Mouse (Mus musculus): ENCODE results near the gene Catip. TPM values are rescaled to one million over a fixed set of nuclear protein-coding genes. Genes with fewer than 3 reads are reported as not detected.
A peak's percentile ranks its signal among the peaks of the same experiment; 100 is the strongest.
"Not testable (repeated sequence)": the region's sequence is repeated elsewhere in the genome, so short reads cannot be mapped to it uniquely, and the experiment has no call there.

Catip gene
- total RNA-seq, 2 experiments from 2014 or later: 0.10 to 0.20 TPM

DNA sequence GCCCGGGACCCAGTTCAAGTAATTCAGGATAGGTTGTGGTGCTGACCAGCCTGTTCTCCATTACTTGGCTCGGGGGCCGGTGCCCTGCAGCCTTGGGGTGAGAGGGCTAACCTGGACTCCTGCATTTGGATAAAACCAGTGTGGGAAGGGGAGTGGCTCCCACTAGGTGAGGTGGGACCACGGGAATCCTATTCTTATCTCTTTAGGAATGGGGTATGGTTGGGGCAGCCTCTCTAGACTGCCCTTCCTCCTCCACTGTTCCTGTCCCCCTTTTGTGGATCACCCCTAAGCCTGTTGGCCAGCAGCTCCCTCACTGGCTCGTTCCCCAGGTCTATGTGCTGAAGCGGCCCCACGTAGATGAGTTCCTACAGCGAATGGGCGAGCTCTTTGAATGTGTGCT lies 32.4 kb downstream of the Catip start:
- DNase-seq: no peak
- intact Hi-C loops (cut with DNase I; ENCODE audit: low total_unique reads): no loop called here

DNA sequence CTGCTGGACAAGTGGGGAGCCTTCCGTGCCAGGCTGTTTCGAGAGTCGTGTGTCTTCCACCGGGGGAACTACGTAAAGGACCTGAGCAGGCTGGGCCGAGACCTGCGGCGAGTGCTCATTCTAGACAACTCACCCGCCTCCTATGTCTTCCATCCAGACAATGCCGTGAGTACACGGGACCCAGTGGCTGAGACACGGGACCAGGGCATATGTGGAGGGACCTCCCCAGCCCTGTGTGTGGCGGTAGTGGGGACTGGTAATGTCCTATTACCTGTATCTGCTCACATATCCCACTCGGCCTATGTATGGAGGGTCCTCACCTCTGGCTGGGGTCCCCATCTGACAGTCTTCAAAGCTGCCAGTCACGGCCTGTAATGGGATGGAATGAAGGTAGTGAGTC lies 33.0 kb downstream of the Catip start:
- DNase-seq: no peak
- intact Hi-C loops (cut with DNase I; ENCODE audit: low total_unique reads): loop anchor here (5.0 kb wide), 1 partner anchor 1368 kb away; no protein-coding TSS in a partner anchor

GRCm38 (mm10) chr1:74395290-74395689 lies 33.4 kb downstream of the Catip start:
- DNase-seq: no peak
- intact Hi-C loops (cut with DNase I; ENCODE audit: low total_unique reads): loop anchor here (5.0 kb wide), 1 partner anchor 1368 kb away; no protein-coding TSS in a partner anchor

DNA sequence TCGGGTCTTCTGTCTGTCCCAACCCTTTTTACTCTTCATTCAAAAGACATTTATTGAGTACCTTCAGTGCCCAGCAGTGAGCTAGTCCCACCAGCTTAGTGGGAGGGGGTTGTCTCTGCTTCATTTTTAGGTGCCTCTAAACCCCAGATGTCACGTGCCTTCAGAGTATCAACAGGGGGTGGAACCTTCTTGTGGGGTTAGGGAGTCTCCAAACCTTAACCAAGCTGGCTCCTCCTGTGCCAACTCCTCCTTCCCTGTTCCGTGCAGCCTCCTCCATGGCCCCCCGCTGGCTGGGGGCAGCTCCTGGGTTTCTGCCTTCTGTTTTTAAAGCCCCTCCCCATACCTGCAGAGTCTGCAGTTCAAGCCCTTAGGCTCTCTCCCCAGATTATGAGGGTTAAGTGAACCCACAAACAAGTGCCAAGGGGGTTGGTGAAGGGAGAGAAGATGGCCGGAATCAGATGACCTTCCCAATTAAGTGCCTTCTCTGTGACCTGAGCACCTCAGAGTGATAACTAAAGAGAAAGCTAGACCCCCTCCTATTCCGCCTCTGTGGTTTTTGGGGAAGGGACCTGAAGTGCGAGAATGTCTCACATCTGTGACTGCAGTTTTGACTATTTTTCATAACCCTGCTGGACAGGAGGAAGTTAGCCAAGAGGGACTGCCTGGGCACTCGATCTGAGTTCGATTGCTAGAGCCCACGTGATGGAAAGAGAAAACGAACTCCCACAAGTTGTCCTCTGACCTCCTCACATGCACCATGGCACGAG lies 34.7 kb downstream of the Catip start:
- DNase-seq: not testable (repeated sequence)
- intact Hi-C loops (cut with DNase I; ENCODE audit: low total_unique reads): loop anchor here (5.0 kb wide), 1 partner anchor 1369 kb away; no protein-coding TSS in a partner anchor

DNA sequence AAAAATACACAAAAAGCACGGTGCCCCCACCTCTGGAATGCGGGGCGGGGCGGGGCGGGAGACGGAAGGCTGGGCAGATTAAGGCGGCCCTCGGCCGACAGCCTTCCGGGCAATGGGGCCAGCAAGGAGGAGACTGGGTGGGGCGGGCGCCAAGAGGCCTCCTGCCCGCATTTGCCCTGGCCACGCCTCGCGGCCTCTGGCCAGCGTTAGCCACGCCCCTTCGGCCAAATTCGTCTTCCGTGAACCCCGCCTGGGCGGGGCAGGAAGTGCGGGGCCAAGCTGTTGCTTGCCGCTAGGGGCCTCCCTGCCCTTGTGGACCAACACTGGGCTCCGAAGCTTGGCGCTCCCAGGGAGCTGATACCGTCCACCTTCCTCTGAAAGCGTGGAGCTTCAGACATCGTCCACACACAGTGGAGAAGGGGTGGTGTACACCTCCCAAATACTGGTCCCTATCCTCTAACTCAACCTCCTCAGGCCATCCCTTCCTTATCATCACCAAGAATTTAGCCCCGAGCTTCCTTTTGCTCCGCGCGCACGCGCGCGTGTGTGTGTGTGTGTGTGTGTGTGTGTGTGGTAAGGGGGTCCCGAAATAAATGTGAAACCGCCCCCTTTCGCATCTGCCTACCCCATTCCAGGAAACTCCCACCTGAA lies 35.5 kb downstream of the Catip start:
- peak; percentile 100 for DNase-seq
- intact Hi-C loops (cut with DNase I; ENCODE audit: low total_unique reads): loop anchor here (5.0 kb wide), 1 partner anchor 1370 kb away; no protein-coding TSS in a partner anchor

- peak; percentile 45 for DNase-seq
- intact Hi-C loops (cut with DNase I; ENCODE audit: low total_unique reads): loop anchor here (5.0 kb wide), 1 partner anchor 1371 kb away; no protein-coding TSS in a partner anchor
Observed at GRCm38 (mm10) chr1:74397919-74398451, 36.1 kb downstream of the Catip start.

DNA sequence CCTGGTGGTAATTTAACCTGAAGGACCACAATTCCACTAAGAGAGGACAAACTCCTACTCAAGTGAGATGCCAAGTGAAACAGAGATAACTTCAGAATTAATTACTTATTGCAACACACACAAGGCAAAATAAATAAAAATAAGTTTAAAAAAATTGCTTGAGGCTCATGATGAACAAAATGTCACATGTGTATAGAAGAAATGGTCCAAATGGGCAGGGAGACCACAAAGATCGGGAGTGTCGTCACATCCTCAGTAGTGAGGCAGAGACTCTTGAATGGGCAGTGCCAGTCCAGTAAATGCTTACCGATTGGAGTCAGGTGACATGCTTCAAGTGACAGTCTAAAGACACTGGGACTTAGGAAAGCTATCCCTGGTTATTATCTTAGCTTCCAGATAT lies 38.6 kb downstream of the Catip start:
- DNase-seq: no peak
- intact Hi-C loops (cut with DNase I; ENCODE audit: low total_unique reads): no loop called here

GRCm38 (mm10) chr1:74401015-74401702 lies 39.3 kb downstream of the Catip start:
- intact Hi-C loops (cut with DNase I; ENCODE audit: low total_unique reads): no loop called here
- no peak for DNase-seq

DNA sequence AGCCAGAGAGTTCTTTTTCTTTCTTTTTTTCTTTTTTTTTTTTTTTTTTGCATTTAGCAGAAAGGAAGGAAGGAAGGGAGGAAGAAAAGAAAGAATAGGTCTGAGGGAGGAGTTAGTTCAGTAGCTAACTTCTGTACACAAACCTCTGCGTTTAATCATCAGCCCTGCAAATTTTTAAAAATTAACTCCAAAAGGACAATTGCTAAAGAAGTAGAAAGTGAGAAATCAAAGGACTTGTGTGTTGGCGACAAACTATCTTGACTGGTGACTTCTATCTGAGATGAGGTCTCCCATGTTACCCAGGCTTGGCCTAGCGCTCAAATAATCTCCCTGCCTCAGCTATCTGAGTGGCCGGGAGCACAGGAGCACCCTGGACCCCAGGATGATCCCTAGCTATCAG lies 42.3 kb downstream of the Catip start:
- DNase-seq: no peak
- intact Hi-C loops (cut with DNase I; ENCODE audit: low total_unique reads): no loop called here

DNA sequence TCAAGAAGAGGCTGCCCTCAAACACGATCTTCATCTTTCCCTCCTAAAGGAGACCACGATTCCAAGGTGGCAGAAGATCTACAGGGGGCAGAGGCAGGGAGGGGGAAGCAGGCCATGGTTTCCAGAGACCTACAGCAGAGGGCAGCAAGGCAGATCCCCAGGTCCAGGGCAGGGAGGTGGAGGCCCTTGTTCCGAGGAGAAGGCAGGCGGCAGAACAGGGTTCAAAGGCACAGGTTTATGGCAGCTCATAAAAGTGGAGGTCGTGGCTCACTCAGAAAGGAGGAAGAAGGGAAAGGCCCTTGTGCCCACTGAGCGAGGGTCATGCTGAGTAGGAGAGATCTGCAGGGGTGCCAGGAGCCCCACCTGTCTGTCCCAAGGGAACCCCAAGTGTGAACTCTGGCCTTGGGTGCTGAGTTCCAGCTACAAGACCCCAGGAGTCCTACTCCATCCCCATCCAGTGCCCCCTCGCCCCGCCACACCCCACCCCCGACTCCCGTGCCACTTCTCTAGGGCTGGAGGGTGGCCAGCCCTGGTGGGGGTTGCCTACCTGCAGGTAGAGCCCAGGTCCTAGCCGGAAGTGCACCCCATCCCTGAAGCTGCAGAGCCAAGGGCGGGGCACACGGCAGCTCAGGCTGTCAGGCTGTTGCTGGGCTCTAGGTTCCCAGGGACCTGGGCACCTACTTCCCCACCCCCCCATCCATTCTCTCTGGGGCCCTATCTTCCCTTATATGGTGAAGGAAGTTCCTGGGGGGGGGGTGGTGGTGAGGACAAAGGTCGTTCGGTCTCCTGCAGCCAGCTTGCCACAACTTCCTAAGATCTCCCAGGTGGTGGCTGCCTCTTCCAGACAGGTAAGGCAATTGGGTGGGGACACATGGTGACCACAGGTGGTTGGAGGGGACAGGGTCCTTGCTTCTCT lies 46.9 kb downstream of the Catip start, which contains the start of gene Vil1:
Gene Vil1, plus strand, starts transcription at position 788 of the 916 bp plus-strand sequence.
- DNase-seq: no peak
- intact Hi-C loops (cut with DNase I; ENCODE audit: low total_unique reads): no loop called here

DNA sequence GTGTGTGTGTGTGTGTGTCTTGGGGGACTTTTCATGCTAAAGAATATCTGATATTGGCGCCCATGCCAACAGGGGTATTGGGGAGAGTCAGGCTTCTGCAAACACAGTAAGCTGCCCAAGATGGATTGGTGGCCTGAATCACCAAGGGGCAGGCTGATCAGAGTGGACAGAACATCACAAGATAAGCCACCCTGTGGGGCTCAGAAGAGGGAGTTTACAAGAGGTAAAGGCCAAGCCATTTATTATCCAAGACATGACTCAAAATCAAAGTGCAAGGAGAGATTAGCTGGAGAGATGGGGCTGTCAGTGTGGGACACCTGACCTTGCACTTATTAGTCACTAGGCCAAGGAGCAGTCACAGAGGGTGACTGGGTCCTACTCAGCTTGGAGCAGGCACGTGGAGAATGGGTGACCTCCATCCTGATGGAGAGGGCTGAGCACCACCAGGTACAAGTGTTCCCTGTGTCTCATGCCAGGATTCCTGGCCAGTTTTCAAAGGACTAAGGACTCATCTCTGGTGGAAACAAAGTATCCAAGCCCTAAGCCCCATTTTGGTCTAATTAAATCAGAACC lies 49.9 kb downstream of the Catip start:
- no peak for DNase-seq
- intact Hi-C loops (cut with DNase I; ENCODE audit: low total_unique reads): no loop called here

DNA sequence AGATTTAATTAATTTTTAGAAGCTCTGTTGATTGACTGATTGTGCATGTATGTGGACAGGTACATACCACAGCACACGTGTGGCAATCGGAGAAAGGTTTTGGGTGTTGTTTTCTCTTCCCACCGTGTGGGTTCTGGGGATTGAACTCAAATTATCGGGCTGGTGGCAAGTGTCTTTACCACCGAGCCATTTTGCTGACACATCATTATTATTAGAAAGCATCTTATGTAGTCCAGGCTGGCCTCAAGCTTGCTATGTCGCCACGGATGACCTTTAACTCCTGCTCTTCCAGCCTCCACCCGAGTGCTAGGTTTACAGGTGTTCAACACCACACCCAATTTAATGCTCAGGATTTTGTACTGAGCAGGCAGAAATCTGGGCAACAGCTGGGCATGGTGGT lies 50.8 kb downstream of the Catip start:
- intact Hi-C loops (cut with DNase I; ENCODE audit: low total_unique reads): no loop called here

GRCm38 (mm10) chr1:74415143-74415542 lies 53.2 kb downstream of the Catip start:
- intact Hi-C loops (cut with DNase I; ENCODE audit: low total_unique reads): loop anchor here (5.0 kb wide), 1 partner anchor 37 kb away; no protein-coding TSS in a partner anchor
- DNase-seq: peak; percentile 48

More for the DNA sequence above, 50.8 kb downstream of the Catip start:
- no peak for DNase-seq

Small RNAs within 50 kb of the gene (microRNA-seq; reads per million reads assigned to microRNA genes)
- 23,777 to 29,210 reads per million in 2 experiments for gene Mir26b

Other genes starting within 250 kb of the Catip start
- gene Tns1, start 237.7 kb upstream of the Catip start, total RNA-seq (2021): 100 to 1,000 TPM; 176 to 217 TPM
- gene Rufy4, start 236.6 kb upstream of the Catip start, total RNA-seq (2021): under 1 TPM in 1 of 2 experiments, not detected in 1; 0.09 TPM
- not detected for gene Cxcr2, start 208.1 kb upstream of the Catip start, total RNA-seq (2021)
- not detected for gene Cxcr1, start 167.5 kb upstream of the Catip start, total RNA-seq (2021)
- 10 to 100 TPM; 75.2 to 85.6 TPM for gene Arpc2, start 126.0 kb upstream of the Catip start, total RNA-seq (2021)
- gene Gpbar1, start 83.6 kb upstream of the Catip start, total RNA-seq (2021): not detected
- gene Aamp, start 77.4 kb upstream of the Catip start, total RNA-seq (2021): 10 to 100 TPM; 76.7 to 77.5 TPM
- 10 to 100 TPM; 59.8 to 72.1 TPM for gene Pnkd, start 77.2 kb upstream of the Catip start, total RNA-seq (2021)
- 10 to 100 TPM; 32.4 to 39.8 TPM for gene Tmbim1, start 56.5 kb upstream of the Catip start, total RNA-seq (2021)
- gene Slc11a1, start 13.1 kb downstream of the Catip start, total RNA-seq (2021): 1 to 10 TPM; 2.5 to 4.5 TPM
- 10 to 100 TPM; 88.2 to 88.5 TPM for gene Ctdsp1, start 29.4 kb downstream of the Catip start, total RNA-seq (2021)
- under 1 TPM; 0.27 TPM for gene Vil1, start 47.3 kb downstream of the Catip start, total RNA-seq (2021)
- 10 to 100 TPM; 10.5 to 12.5 TPM for gene Cnot9, start 143.9 kb downstream of the Catip start, total RNA-seq (2021)
- gene Plcd4, start 180.8 kb downstream of the Catip start, total RNA-seq (2021): 10 to 100 TPM; 72.7 to 76.3 TPM
- gene Usp37, start 182.2 kb downstream of the Catip start, total RNA-seq (2021): 10 to 100 TPM in 1 of 2 experiments, 1 to 10 TPM in 1; 6.6 to 10.6 TPM
- gene Zfp142, start 226.1 kb downstream of the Catip start, total RNA-seq (2021): 1 to 10 TPM; 7.7 to 8.5 TPM
- gene Bcs1l, start 226.2 kb downstream of the Catip start, total RNA-seq (2021): 10 to 100 TPM; 13.1 to 16.8 TPM
- 10 to 100 TPM; 14.6 to 16.1 TPM for gene Rnf25, start 239.3 kb downstream of the Catip start, total RNA-seq (2021)
- gene Stk36, start 239.3 kb downstream of the Catip start, total RNA-seq (2021): 1 to 10 TPM; 1.0 to 1.8 TPM